Mouse (Mus musculus) T-helper 17 cell (primary cell): ENCODE measurements around the gene Nme6.
"Not testable (repeated sequence)": the region's sequence is repeated elsewhere in the genome, so short reads cannot be mapped to it uniquely, and the experiment has no call there.

Experiments
- in situ Hi-C, 2 experiments: fragments of 300-600 bp; cut with MboI, MseI; formaldehyde crosslinking; loops; 1 replicate in 1 of 2; 2 replicates in 1 of 2; pipeline ENCODE4 v1.15.1; 2025; ENCODE audit warnings: high pct_unique_total_duplicates in 2 of 2

Nme6 gene

DNA sequence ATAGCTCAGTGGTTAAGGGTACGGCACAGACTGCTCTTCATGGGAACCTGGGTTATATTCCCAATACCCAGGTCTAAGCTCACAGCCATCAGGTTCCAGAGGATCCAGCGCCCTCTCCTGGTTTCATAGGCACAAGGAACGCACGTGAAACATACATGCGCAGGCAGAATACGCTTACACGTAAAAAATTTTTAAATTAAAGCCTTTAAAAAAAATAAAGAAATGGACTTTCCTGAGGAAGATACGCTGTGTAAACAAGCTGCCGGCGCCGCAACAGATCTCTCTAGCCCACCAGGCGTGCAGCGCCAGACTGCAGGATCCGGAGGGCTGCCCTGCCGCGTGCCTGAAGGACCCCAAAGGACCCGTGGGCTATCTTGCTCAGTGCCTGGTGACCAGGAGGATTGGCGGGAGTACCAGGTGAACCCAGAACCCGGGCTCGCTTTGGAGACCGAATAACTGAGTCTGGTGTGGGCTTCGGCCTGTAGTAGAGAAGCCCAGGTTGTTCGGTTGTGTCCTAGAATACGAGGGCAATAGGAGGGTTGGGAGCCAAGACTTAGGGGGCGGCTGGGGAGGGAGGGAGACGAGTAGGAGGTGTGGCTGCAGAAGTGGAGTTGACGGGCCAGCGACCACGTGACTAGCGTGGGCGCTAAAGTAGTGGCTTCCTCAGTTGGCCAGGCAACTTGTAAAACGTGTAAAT, at the start of gene Nme6:
TSS of gene Nme6 (plus strand) at position 359 of the 697 bp plus-strand sequence.
- in situ Hi-C loops, result no loop called here

DNA sequence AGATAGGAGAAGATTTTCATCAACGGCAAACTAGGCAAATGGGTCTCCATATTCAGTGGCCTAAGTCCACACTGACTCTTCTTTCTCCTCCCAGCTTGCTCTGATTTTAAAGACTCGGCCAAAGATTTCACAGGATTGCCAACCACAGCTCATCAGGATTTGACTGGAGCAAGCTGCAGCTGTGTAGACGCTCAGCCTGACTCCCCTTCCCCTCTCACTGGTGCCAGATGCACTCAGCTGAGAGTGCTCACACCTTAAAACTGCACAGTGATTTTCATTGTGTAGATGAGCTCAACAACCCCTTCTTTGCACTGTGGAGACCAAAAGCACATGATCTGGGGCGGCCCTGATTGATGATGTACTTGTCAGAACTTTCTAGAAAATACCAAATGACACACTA, 42.0 kb upstream of the Nme6 start, which contains the start of gene Fbxw27:
TSS of gene Fbxw27 (minus strand) at position 101 of the 400 bp plus-strand sequence.
- in situ Hi-C loops, result not testable (repeated sequence)

- in situ Hi-C loops, result no loop called here
Measured at GRCm38 (mm10) chr9:109795221-109795620, 37.3 kb upstream of the Nme6 start.

- in situ Hi-C loops, result no loop called here
Measured at GRCm38 (mm10) chr9:109795811-109796210, 36.7 kb upstream of the Nme6 start.

DNA sequence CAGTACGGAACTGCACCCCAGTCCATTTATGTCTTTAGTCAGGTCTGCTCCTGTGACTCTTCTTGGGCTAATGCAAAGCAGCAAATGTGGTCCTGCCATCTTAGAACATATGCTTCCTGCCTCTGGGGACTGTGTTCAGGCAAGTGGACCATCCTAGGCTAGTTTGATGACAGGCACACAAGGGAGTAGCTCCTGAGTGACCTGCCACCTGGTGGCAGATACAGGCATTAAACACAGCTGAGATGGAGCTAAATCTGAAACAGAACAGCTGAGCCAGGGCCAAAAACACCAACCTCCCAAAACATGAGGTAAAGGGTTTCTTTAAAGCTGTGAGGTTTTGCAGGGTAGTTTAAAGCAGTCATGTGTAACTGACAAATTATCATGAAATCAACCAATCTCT, 34.5 kb upstream of the Nme6 start:
- in situ Hi-C loops, result no loop called here

DNA sequence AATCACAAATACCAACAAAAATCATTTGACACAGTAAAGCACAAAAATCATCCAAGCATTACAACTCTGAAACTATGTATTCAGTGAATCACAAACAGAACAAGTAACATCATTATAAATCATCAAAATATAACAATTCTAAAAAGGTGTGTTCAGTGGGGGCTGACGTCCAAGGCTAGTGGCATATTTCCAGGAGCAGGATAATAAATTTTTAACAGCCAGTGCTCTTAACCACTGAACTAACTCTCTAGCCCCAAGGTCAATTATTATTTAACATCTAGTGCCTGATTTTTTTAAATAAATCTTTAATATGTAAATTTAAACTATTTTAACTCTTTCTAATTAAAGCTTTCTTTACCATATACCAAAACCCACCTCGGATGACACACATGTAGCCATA, 27.0 kb upstream of the Nme6 start:
- in situ Hi-C loops, result loop anchor here in 1 of 2 experiments (10.0 kb wide), 1 partner anchor 801 kb away; no protein-coding TSS in a partner anchor

- in situ Hi-C loops, result loop anchor here in 1 of 2 experiments (10.0 kb wide), 1 partner anchor 801 kb away; no protein-coding TSS in a partner anchor
Measured at GRCm38 (mm10) chr9:109806260-109806659, 26.3 kb upstream of the Nme6 start.

GRCm38 (mm10) chr9:109806695-109807293, 25.8 kb upstream of the Nme6 start:
- in situ Hi-C loops, result loop anchor here in 1 of 2 experiments (10.0 kb wide), 1 partner anchor 802 kb away; no protein-coding TSS in a partner anchor

GRCm38 (mm10) chr9:109807898-109808297, 24.7 kb upstream of the Nme6 start:
- in situ Hi-C loops, result loop anchor here in 1 of 2 experiments (10.0 kb wide), 1 partner anchor 803 kb away; no protein-coding TSS in a partner anchor

- in situ Hi-C loops, result no loop called here
Measured at GRCm38 (mm10) chr9:109811980-109812379, 20.6 kb upstream of the Nme6 start, which contains the start of gene Spink8. TSS of gene Spink8 (plus strand) at chr9:109812280.

- in situ Hi-C loops, result no loop called here
Measured at GRCm38 (mm10) chr9:109813424-109813823, 19.1 kb upstream of the Nme6 start.

- in situ Hi-C loops, result no loop called here
Measured at GRCm38 (mm10) chr9:109816341-109816740, 16.2 kb upstream of the Nme6 start.

GRCm38 (mm10) chr9:109825739-109826138, 6.8 kb upstream of the Nme6 start:
- in situ Hi-C loops, result loop anchor here in 1 of 2 experiments (5.0 kb wide), 1 partner anchor 37 kb away; no protein-coding TSS in a partner anchor

GRCm38 (mm10) chr9:109826181-109826580, 6.4 kb upstream of the Nme6 start:
- in situ Hi-C loops, result loop anchor here in 1 of 2 experiments (5.0 kb wide), 1 partner anchor 36 kb away; no protein-coding TSS in a partner anchor

DNA sequence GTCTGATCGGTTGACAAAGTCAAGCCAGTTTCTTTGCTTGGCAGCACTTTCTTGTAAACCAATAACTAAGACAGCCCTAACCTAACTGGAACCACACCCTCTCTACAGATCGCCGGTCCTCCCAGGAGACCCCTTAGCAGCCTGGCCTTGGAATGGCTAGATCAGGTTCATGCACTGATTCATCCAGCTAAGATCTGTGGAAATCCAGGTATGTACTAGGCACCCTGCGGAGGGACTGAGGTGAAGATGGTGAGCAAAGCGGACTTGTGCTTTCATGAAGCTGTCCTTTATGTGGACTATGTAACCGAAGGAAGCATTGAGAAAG, 501 bp downstream of the Nme6 start:
- in situ Hi-C loops, result no loop called here

DNA sequence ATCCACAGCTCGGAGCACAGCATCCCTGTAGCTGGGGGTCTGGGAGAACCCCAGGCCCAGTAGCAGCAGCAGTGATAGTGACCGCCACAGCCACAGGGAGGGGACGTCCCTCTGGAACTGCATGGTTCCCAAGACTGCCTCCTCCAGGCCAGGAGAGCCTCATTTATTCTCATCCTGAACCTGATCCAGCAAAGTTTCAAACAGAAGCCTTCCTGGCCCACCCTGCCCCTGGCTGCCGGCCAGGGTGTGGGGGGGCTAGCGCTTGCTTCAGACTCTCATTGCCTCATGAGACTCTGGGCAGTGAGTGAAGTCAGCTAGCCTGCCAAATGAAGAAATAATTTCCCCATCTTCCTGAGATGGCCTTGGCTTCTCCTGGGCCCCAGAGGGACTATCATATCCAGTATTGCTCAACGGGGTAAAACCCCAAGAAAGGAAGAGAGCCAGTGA, 16.8 kb downstream of the Nme6 start, which contains the start of gene Camp:
TSS of gene Camp (minus strand) at position 306 of the 447 bp plus-strand sequence.
- in situ Hi-C loops, result no loop called here

- in situ Hi-C loops, result no loop called here
Measured at GRCm38 (mm10) chr9:109850099-109850498, 17.6 kb downstream of the Nme6 start.

GRCm38 (mm10) chr9:109854341-109854740, 21.8 kb downstream of the Nme6 start:
- in situ Hi-C loops, result no loop called here

DNA sequence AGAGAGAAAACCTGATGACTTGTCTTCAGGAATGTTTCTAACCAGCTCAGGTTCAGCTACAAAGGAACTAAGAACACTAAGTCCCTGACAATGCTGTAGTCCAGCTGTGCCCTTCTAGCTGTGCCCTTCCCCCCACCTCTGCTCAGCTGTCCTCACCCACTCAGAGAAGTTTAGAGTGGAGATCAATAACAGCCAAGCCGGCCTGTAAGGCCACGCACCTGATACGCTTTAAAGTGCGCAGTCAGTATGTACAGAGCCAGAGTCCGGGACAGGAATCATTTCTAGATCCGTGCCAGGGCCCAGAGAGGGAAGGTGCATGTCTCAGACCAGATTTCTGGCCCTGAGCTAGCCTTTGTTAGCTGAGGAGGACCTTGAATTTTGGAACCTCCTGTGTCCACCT, 23.4 kb downstream of the Nme6 start:
- in situ Hi-C loops, result no loop called here

GRCm38 (mm10) chr9:109862397-109863044, 30.0 kb downstream of the Nme6 start:
- in situ Hi-C loops, result loop anchor here (5.0 to 10.0 kb wide), 3 partner anchors 35 to 868 kb away; partner anchors contain the start of gene Pfkfb4 (in 1 of the 2)

GRCm38 (mm10) chr9:109863085-109863484, 30.5 kb downstream of the Nme6 start:
- in situ Hi-C loops, result loop anchor here (5.0 to 10.0 kb wide), 3 partner anchors 36 to 868 kb away; partner anchors contain the start of gene Pfkfb4 (in 1 of the 2)

DNA sequence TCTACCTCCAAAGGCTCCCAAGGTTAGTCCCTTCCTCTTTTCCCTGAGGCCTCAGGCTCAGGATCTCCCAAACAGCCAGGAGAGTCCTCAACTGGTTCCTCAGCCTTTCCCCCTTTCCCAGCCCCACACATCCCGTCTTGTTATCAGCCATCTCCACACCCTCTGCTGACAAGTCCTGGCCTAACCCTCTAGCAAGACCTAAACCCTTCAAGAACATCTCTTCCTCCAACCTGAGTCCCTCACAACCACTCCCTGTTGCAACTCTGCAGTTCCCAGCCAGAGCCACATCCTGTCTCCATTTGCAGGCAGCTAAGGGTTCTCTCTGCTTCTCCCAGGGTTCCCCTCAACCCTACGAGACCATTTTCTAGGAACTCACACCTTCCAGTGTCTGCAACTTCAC, 33.7 kb downstream of the Nme6 start:
- in situ Hi-C loops, result loop anchor here in 1 of 2 experiments (10.0 kb wide), 2 partner anchors 171 to 871 kb away; partner anchors contain the start of gene Pfkfb4
